Mouse (Mus musculus) forebrain, embryonic 12.5 days (tissue): Measurements from ENCODE around the gene Scarb1. TPM values are rescaled to one million over a fixed set of nuclear protein-coding genes. Genes with fewer than 3 reads are reported as not detected.

Experiments used
- ATAC-seq: fragments of 200-750 bp; cut with Nextera tagmentation; 2 replicates; pipeline ENCODE4 v1.8.0; 2017; ENCODE audit warnings: moderate TSS enrichment; ENCODE audit not compliant: low FRiP score
- H3K27ac ChIP-seq: fragments of 300-500 bp; sonication (generic); 2 replicates; pipeline ENCODE4 v1.5.1; 2016; ENCODE audit warnings: mild to moderate bottlenecking
- H3K27me3 ChIP-seq: fragments of 300-500 bp; sonication (generic); 2 replicates; pipeline ENCODE4 v1.6.1; 2016; ENCODE audit warnings: mild to moderate bottlenecking
- H3K36me3 ChIP-seq: fragments of 300-500 bp; sonication (generic); replicated peaks from 2 replicates; pipeline ENCODE4 v1.6.1; 2016; ENCODE audit warnings: mild to moderate bottlenecking
- H3K4me1 ChIP-seq: fragments of 300-500 bp; sonication (generic); 2 replicates; pipeline ENCODE4 v1.6.1; 2016
- H3K4me2 ChIP-seq: fragments of 300-500 bp; sonication (generic); 2 replicates; pipeline ENCODE4 v1.6.1; 2016; ENCODE audit warnings: mild to moderate bottlenecking, moderate library complexity
- H3K4me3 ChIP-seq: fragments of 300-500 bp; sonication (generic); replicated peaks from 2 replicates; pipeline ENCODE4 v1.5.1; 2016; ENCODE audit warnings: mild to moderate bottlenecking
- H3K9ac ChIP-seq: fragments of 300-500 bp; sonication (generic); 2 replicates; pipeline ENCODE4 v1.6.1; 2016; ENCODE audit warnings: mild to moderate bottlenecking
- H3K9me3 ChIP-seq: fragments of 300-500 bp; sonication (generic); 2 replicates; pipeline ENCODE4 v1.6.1; 2016
- WGBS: fragments of 180-500 bp; shearing (Covaris S2); methylation state at CpG from one replicate; pipeline ENCODE4 v1.1.7; 2016; 5-methylcytosine and 5-hydroxymethylcytosine counted together
- polyA plus RNA-seq: library from polyadenylated mRNA; unstranded; fragments of >200 nt; fragmentation: Nextera tagmentation; extraction: Ambion mirVana; gene quantifications from 2 replicates; pipeline ENCODE4 v1.2.1, GENCODE M21; 2016

Gene Scarb1
- polyA plus RNA-seq, 1 experiment from 2014 or later = 38.7 TPM

- no peak for ATAC-seq
- WGBS = 89% methylated on average over 5 of the region's 5 CpGs
- Histone ChIP-seq H3K36me3 (no peaks in the 10 kb centered on the region), H3K27me3 (no peaks in the 10 kb centered on the region), H3K4me1 (peaks cover 4% of the 10 kb centered on the region; the same call in 1 of the 2 replicates), H3K4me3 (no peak overlapping the region), H3K9ac (no peak overlapping the region), H3K27ac (no peak overlapping the region), H3K9me3 (no peaks in the 10 kb centered on the region), H3K4me2 (no peak overlapping the region)
Observed at GRCm38 (mm10) chr5:125358270-125358608, 17.3 kb upstream of the Scarb1 start.

GRCm38 (mm10) chr5:125357543-125358269, 16.8 kb upstream of the Scarb1 start:
- peaks cover 4% of the 10 kb centered on the region; the same call in 1 of the 2 replicates for H3K4me1 ChIP-seq
- no peak overlapping the region for H3K27ac ChIP-seq
- ATAC-seq = no peak
- H3K9me3 ChIP-seq = no peaks in the 10 kb centered on the region
- H3K4me2 ChIP-seq = no peak overlapping the region
- no peaks in the 10 kb centered on the region for H3K36me3 ChIP-seq
- no peak overlapping the region for H3K4me3 ChIP-seq
- H3K27me3 ChIP-seq = no peaks in the 10 kb centered on the region
- no peak overlapping the region for H3K9ac ChIP-seq
- WGBS = 82% methylated on average over 12 of the region's 12 CpGs

GRCm38 (mm10) chr5:125355650-125356049, 14.8 kb upstream of the Scarb1 start:
- 66% methylated on average over 7 of the region's 7 CpGs for WGBS
- Histone ChIP-seq H3K9ac (no peak overlapping the region), H3K36me3 (no peaks in the 10 kb centered on the region), H3K4me3 (no peak overlapping the region), H3K27me3 (0 out of 2 replicates have a peak, but pooled peaks cover 3% of the 10 kb centered on the region), H3K4me1 (peaks cover 4% of the 10 kb centered on the region; the same call in 1 of the 2 replicates), H3K9me3 (no peaks in the 10 kb centered on the region), H3K27ac (no peak overlapping the region), H3K4me2 (no peak overlapping the region)
- ATAC-seq = no peak

- no peak overlapping the region for H3K9ac ChIP-seq
- H3K9me3 ChIP-seq = no peaks in the 10 kb centered on the region
- peaks cover 4% of the 10 kb centered on the region; the same call in 1 of the 2 replicates for H3K4me1 ChIP-seq
- WGBS = 58% methylated on average over 7 of the region's 7 CpGs
- no peaks in the 10 kb centered on the region for H3K36me3 ChIP-seq
- no peak overlapping the region for H3K4me3 ChIP-seq
- H3K27me3 ChIP-seq = 0 out of 2 replicates have a peak, but pooled peaks cover 3% of the 10 kb centered on the region
- H3K27ac ChIP-seq = no peak overlapping the region
- no peak for ATAC-seq
- no peak overlapping the region for H3K4me2 ChIP-seq
Observed at GRCm38 (mm10) chr5:125354885-125355492, 14.1 kb upstream of the Scarb1 start.

- Histone ChIP-seq H3K9me3 (no peaks in the 10 kb centered on the region), H3K4me1 (peaks cover 4% of the 10 kb centered on the region; the same call in 1 of the 2 replicates), H3K9ac (no peak overlapping the region), H3K27me3 (0 out of 2 replicates have a peak, but pooled peaks cover 3% of the 10 kb centered on the region), H3K27ac (no peak overlapping the region), H3K4me2 (no peak overlapping the region), H3K36me3 (no peaks in the 10 kb centered on the region), H3K4me3 (no peak overlapping the region)
- WGBS = 97% methylated on average over 5 of the region's 5 CpGs
- ATAC-seq = no peak
Observed at GRCm38 (mm10) chr5:125352781-125353294, 11.9 kb upstream of the Scarb1 start.

GRCm38 (mm10) chr5:125351939-125352338, 11.0 kb upstream of the Scarb1 start:
- no peak overlapping the region for H3K27ac ChIP-seq
- H3K9ac ChIP-seq = no peak overlapping the region
- H3K4me2 ChIP-seq = no peak overlapping the region
- H3K9me3 ChIP-seq = no peaks in the 10 kb centered on the region
- H3K27me3 ChIP-seq = 0 out of 2 replicates have a peak, but pooled peaks cover 3% of the 10 kb centered on the region
- no peak for ATAC-seq
- H3K4me3 ChIP-seq = no peak overlapping the region
- 99% methylated on average over 5 of the region's 5 CpGs for WGBS
- H3K36me3 ChIP-seq = no peaks in the 10 kb centered on the region
- H3K4me1 ChIP-seq = peaks cover 4% of the 10 kb centered on the region; the same call in 1 of the 2 replicates

- Histone ChIP-seq H3K27me3 (0 out of 2 replicates have a peak, but pooled peaks cover 3% of the 10 kb centered on the region), H3K4me2 (no peak overlapping the region), H3K36me3 (no peaks in the 10 kb centered on the region), H3K9ac (no peak overlapping the region), H3K4me3 (no peak overlapping the region), H3K4me1 (peaks cover 4% of the 10 kb centered on the region; the same call in 1 of the 2 replicates), H3K9me3 (no peaks in the 10 kb centered on the region), H3K27ac (no peak overlapping the region)
- ATAC-seq = no peak
- 82% methylated on average over 8 of the region's 8 CpGs for WGBS
Observed at GRCm38 (mm10) chr5:125351057-125351456, 10.2 kb upstream of the Scarb1 start.

- ATAC-seq = no peak
- no peak overlapping the region for H3K9ac ChIP-seq
- WGBS = 77% methylated on average over 3 of the region's 3 CpGs
- H3K27me3 ChIP-seq = 0 out of 2 replicates have a peak, but pooled peaks cover 3% of the 10 kb centered on the region
- no peak overlapping the region for H3K4me2 ChIP-seq
- no peak overlapping the region for H3K27ac ChIP-seq
- no peaks in the 10 kb centered on the region for H3K36me3 ChIP-seq
- no peak overlapping the region for H3K4me3 ChIP-seq
- no peaks in the 10 kb centered on the region for H3K4me1 ChIP-seq
- no peaks in the 10 kb centered on the region for H3K9me3 ChIP-seq
Observed at GRCm38 (mm10) chr5:125349391-125349790, 8.5 kb upstream of the Scarb1 start.

- no peaks in the 10 kb centered on the region for H3K36me3 ChIP-seq
- H3K27me3 ChIP-seq = 0 out of 2 replicates have a peak, but pooled peaks cover 3% of the 10 kb centered on the region
- no peak overlapping the region for H3K9ac ChIP-seq
- no peaks in the 10 kb centered on the region for H3K9me3 ChIP-seq
- WGBS = 40% methylated on average over 8 of the region's 8 CpGs
- ATAC-seq = no peak
- no peak overlapping the region for H3K27ac ChIP-seq
- H3K4me2 ChIP-seq = no peak overlapping the region
- H3K4me1 ChIP-seq = no peaks in the 10 kb centered on the region
- H3K4me3 ChIP-seq = no peak overlapping the region
Observed at GRCm38 (mm10) chr5:125348487-125348886, 7.6 kb upstream of the Scarb1 start.

- Histone ChIP-seq H3K9ac (no peak overlapping the region), H3K4me2 (no peak overlapping the region), H3K36me3 (no peaks in the 10 kb centered on the region), H3K27ac (no peak overlapping the region), H3K27me3 (0 out of 2 replicates have a peak, but pooled peaks cover 3% of the 10 kb centered on the region), H3K4me1 (no peaks in the 10 kb centered on the region), H3K4me3 (no peak overlapping the region), H3K9me3 (no peaks in the 10 kb centered on the region)
- ATAC-seq = no peak
- 84% methylated on average over 7 of the region's 7 CpGs for WGBS
Observed at GRCm38 (mm10) chr5:125348067-125348466, 7.2 kb upstream of the Scarb1 start.

GRCm38 (mm10) chr5:125344296-125344695, 3.4 kb upstream of the Scarb1 start:
- Histone ChIP-seq H3K4me1 (peaks cover 20% of the 10 kb centered on the region), H3K9ac (no peak overlapping the region), H3K4me3 (no peak overlapping the region), H3K36me3 (no peaks in the 10 kb centered on the region), H3K27me3 (peaks cover 10% of the 10 kb centered on the region), H3K9me3 (no peaks in the 10 kb centered on the region), H3K27ac (no peak overlapping the region), H3K4me2 (no peak overlapping the region)
- ATAC-seq = no peak
- 90% methylated on average over 6 of the region's 6 CpGs for WGBS

GRCm38 (mm10) chr5:125341459-125342090, 681 bp upstream of the Scarb1 start:
- ATAC-seq = peak; percentile 17; the same call in 1 of the 2 replicates
- Histone ChIP-seq H3K27me3 (peaks cover 10% of the 10 kb centered on the region), H3K27ac (no peak overlapping the region), H3K4me2 (peak overlapping the region; percentile 95), H3K4me3 (peak overlapping the region; percentile 63), H3K9me3 (no peaks in the 10 kb centered on the region), H3K4me1 (peaks cover 36% of the 10 kb centered on the region), H3K9ac (no peak overlapping the region), H3K36me3 (no peaks in the 10 kb centered on the region)
- 58% methylated on average over 14 of the region's 14 CpGs for WGBS
